In genomic region chr6:113282101-113282802, GRCm38 (mm10) we compare ENCODE assay signal across 9 mouse cellular contexts. TPM values are rescaled to one million over a fixed set of nuclear protein-coding genes. Genes with fewer than 3 reads are reported as not detected.
A peak's percentile ranks its signal among the peaks of the same experiment; 100 is the strongest.
DNase-seq lines count a peak whose midpoint lies in the region; ATAC-seq lines count a peak whose summit lies in the region.
"Had no signal": no experiment of that assay in that cellular context is flagged by ENCODE, and none has a peak within 500 bp of the region (broad histone marks: within the 10 kb centered on the region; RNA-seq: fewer than 3 reads in every experiment).

Gene Cpne9 (plus strand): TSS chr6:113282307.

- H3K4me3 ChIP-seq in heart, embryonic 16.5 days (ENCODE audit: low read length): no peak within 1 kb of the TSS
- peak within 1 kb of the TSS; percentile 30 for H3K4me3 ChIP-seq in midbrain, embryonic 15.5 days
- H3K4me3 ChIP-seq: erythroblast, embryonic 14.5 days had no signal

- H3K36me3 ChIP-seq in heart, embryonic 16.5 days (ENCODE audit: control insufficient read depth, insufficient read depth): 0 out of 2 replicates have a peak, but pooled peaks cover 5% of the 10 kb centered on the region
- H3K36me3 ChIP-seq in midbrain, embryonic 15.5 days (replicated peaks): peaks cover 3% of the 10 kb centered on the region; the same call in 1 of the 2 replicates

- no peak within 1 kb of the TSS for H3K27ac ChIP-seq in heart, embryonic 16.5 days (ENCODE audit: low read length)
- H3K27ac ChIP-seq in midbrain, embryonic 15.5 days: no peak within 1 kb of the TSS

- no peaks in the 10 kb centered on the region for H3K9me3 ChIP-seq in heart, embryonic 16.5 days (replicated peaks; ENCODE audit: control insufficient read depth, low read length)
- no peaks in the 10 kb centered on the region for H3K9me3 ChIP-seq in midbrain, embryonic 15.5 days

- DNase-seq in thymus, postnatal 0 days (ENCODE audit: low spot score): peak; percentile 22
- DNase-seq in thymus, adult 18-20 months: no peak
- DNase-seq in cerebellum, postnatal 25 days: peak; percentile 76 to 79
- DNase-seq in layer of hippocampus, adult 8-10 months (ENCODE audit: low spot score in 2 of 2): no peak
- DNase-seq in spleen, adult 12 weeks (ENCODE audit: low spot score): no peak
- no peak for DNase-seq in ovary, postnatal 10 days (ENCODE audit: low spot score)

- peaks cover 34% of the 10 kb centered on the region for H3K27me3 ChIP-seq in heart, embryonic 16.5 days (ENCODE audit: control insufficient read depth, insufficient read depth, low read length)
- H3K27me3 ChIP-seq in midbrain, embryonic 15.5 days (replicated peaks): peaks cover 32% of the 10 kb centered on the region

- WGBS in heart, embryonic 16.5 days: 2% methylated on average over 37 of the region's 37 CpGs
- WGBS in midbrain, embryonic 15.5 days: 1% methylated on average over 37 of the region's 37 CpGs

- no peaks in the 10 kb centered on the region for H3K4me1 ChIP-seq in heart, embryonic 16.5 days (ENCODE audit: control insufficient read depth, insufficient read depth, low read length)
- H3K4me1 ChIP-seq in midbrain, embryonic 15.5 days: peaks cover 16% of the 10 kb centered on the region

- no peak within 1 kb of the TSS for H3K9ac ChIP-seq in heart, embryonic 16.5 days (ENCODE audit: low read length)
- peak within 1 kb of the TSS; percentile 28; the same call in 1 of the 2 replicates for H3K9ac ChIP-seq in midbrain, embryonic 15.5 days

- ATAC-seq in heart, embryonic 16.5 days (replicated peaks; ENCODE audit: extremely low read depth, insufficient read depth, low FRiP score): 0 out of 2 replicates have a peak, but pooled peaks have one; percentile 41
- ATAC-seq in midbrain, embryonic 15.5 days (replicated peaks): peak; percentile 84

- H3K4me2 ChIP-seq in heart, embryonic 16.5 days (ENCODE audit: low read depth, low read length): no peak within 1 kb of the TSS
- H3K4me2 ChIP-seq in midbrain, embryonic 15.5 days: peak within 1 kb of the TSS; percentile 58

RNA-seq across cellular contexts. Expression of gene Cpne9, which starts in this region (rescaled TPM):
- 0.14 and 0.48 TPM in 2 replicates for polyA plus RNA-seq in thymus, postnatal 0 days (2015; fragmentation: Nextera tagmentation; extraction: Ambion mirVana)
- polyA plus RNA-seq in heart, embryonic 16.5 days (2015; fragmentation: Nextera tagmentation; extraction: Ambion mirVana): 0.11 TPM in 1 of 2 replicates, not detected in the other
- 10 to 100 TPM; 19.5 to 24.2 (median 19.9) TPM for total RNA-seq in layer of hippocampus, adult 8-10 months (2022)
- 2.0 and 2.3 TPM in 2 replicates for polyA plus RNA-seq in midbrain, embryonic 15.5 days (2015; fragmentation: Nextera tagmentation; extraction: Ambion mirVana)

Comparison
In these comparisons a context has a peak if more than half of its experiments do, and no peak if none do; other contexts are left out.
1. Peak in DNase-seq in thymus, postnatal 0 days; RNA of the gene not detected or under 1 TPM.
2. Peak in ATAC-seq in heart, embryonic 16.5 days; RNA of the gene not detected or under 1 TPM.
3. DNase-seq: peak in cerebellum, postnatal 25 days (2 of 2); none in thymus, adult 18-20 months (0 of 2), layer of hippocampus, adult 8-10 months (0 of 2), spleen, adult 12 weeks (single experiment) and ovary, postnatal 10 days (single experiment).